Mouse (Mus musculus) ES-Bruce4 (cell line): Measurements from ENCODE around the gene Ctsd. TPM values are rescaled to one million over a fixed set of nuclear protein-coding genes. Genes with fewer than 3 reads are reported as not detected.

Experiments
- H3K27ac ChIP-seq: 2 replicates; pipeline ENCODE4 v1.5.1; 2012; ENCODE audit warnings: low read length, inconsistent platforms; ENCODE audit not compliant: insufficient read depth
- H3K27me3 ChIP-seq: 2 replicates; pipeline ENCODE4 v1.6.1; 2012; ENCODE audit warnings: mild to moderate bottlenecking, low read length, inconsistent platforms; ENCODE audit not compliant: control insufficient read depth, poor library complexity, insufficient read depth, severe bottlenecking
- H3K36me3 ChIP-seq: 2 replicates; pipeline ENCODE4 v1.6.1; 2012; ENCODE audit warnings: inconsistent platforms, mild to moderate bottlenecking, low read length, moderate library complexity; ENCODE audit not compliant: control insufficient read depth, poor library complexity, insufficient read depth, severe bottlenecking
- H3K4me1 ChIP-seq: one replicate; pipeline ENCODE4 v1.8.1; 2011; ENCODE audit warnings: low read length; ENCODE audit not compliant: control insufficient read depth, insufficient read depth
- H3K4me3 ChIP-seq: 2 replicates; pipeline ENCODE4 v1.5.1; 2011; ENCODE audit warnings: low read depth, mild to moderate bottlenecking, low read length
- H3K9ac ChIP-seq: 2 replicates; pipeline ENCODE4 v1.6.1; 2012; ENCODE audit warnings: low read depth, mild to moderate bottlenecking, inconsistent platforms; ENCODE audit not compliant: poor library complexity, severe bottlenecking
- H3K9me3 ChIP-seq: replicated peaks from 2 replicates; pipeline ENCODE4 v1.6.1; 2012; ENCODE audit warnings: mild to moderate bottlenecking, low read length, inconsistent platforms; ENCODE audit not compliant: control insufficient read depth, poor library complexity, insufficient read depth, severe bottlenecking
- CTCF ChIP-seq: IDR thresholded peaks from one replicate; pipeline ENCODE4 v1.8.1; 2011; ENCODE audit warnings: low read depth, low read length
- EP300 ChIP-seq: IDR thresholded peaks from 2 replicates; pipeline ENCODE4 v1.6.1; 2011; ENCODE audit warnings: low read depth, low read length; ENCODE audit not compliant: insufficient read depth
- POLR2A ChIP-seq: IDR thresholded peaks from one replicate; pipeline ENCODE4 v1.8.1; 2011; ENCODE audit warnings: low read length; ENCODE audit not compliant: insufficient read depth
- polyA plus RNA-seq: library from polyadenylated mRNA; stranded (reverse); fragments of >200 nt; gene quantifications from 2 replicates; pipeline ENCODE4 v1.2.4, GENCODE M21; 2011; ENCODE audit warnings: low read depth; ENCODE audit not compliant: missing spikeins, insufficient read depth, insufficient read length

The Ctsd gene
- polyA plus RNA-seq, 1 experiment, result 248 TPM

DNA sequence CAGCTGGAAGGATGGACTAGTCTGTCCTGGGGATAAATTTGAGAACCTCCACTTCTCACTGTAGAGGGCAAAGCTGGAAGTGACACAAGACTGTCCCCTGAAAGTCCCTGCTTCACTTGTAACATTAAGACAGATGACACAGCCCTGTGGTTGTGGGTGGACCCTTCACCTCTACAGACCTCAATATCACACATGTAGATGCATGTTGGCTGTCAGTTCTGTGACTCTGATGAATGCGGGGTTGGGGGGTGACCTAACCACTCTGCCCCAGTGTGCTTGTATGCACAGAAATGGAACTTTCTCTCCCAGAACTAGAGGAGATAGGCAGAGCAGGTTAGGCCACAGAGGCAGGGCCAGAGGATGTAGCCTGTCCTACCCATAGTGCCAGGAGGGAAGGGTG, 8.8 kb upstream of the Ctsd start:
- Histone ChIP-seq H3K27me3 (no peaks in the 10 kb centered on the region), H3K4me1 (peaks cover 8% of the 10 kb centered on the region), H3K9me3 (no peaks in the 10 kb centered on the region), H3K9ac (no peak overlapping the region), H3K36me3 (no peaks in the 10 kb centered on the region), H3K4me3 (no peak overlapping the region), H3K27ac (no peak overlapping the region)
- TF ChIP-seq POLR2A, result no peak
- no peak for TF ChIP-seq CTCF
- TF ChIP-seq EP300, result no peak

DNA sequence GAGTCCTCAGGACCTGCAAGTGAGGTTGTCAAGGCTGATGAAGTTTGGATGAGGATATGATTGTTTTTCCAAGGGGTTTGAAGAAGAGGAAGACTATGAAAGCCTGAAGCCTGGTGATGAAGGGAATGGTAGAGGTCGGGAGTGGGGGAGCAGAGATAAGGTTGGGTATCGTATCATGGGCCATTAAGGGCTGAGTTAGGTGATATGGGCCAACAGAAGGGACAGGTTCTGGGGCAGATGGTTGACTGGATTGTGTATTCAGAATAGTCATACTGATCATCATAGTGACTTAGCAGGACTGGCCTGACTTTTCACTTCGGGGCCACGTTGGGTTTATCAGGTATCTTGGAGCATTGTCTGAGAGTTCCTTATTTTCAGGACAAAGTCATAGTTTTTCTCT, 7.6 kb upstream of the Ctsd start:
- H3K27ac ChIP-seq, result no peak overlapping the region
- no peaks in the 10 kb centered on the region for H3K9me3 ChIP-seq
- H3K4me1 ChIP-seq, result peaks cover 8% of the 10 kb centered on the region
- TF ChIP-seq EP300 (no peak), POLR2A (no peak), CTCF (no peak)
- no peak overlapping the region for H3K4me3 ChIP-seq
- H3K27me3 ChIP-seq, result no peaks in the 10 kb centered on the region
- no peaks in the 10 kb centered on the region for H3K36me3 ChIP-seq
- no peak overlapping the region for H3K9ac ChIP-seq

DNA sequence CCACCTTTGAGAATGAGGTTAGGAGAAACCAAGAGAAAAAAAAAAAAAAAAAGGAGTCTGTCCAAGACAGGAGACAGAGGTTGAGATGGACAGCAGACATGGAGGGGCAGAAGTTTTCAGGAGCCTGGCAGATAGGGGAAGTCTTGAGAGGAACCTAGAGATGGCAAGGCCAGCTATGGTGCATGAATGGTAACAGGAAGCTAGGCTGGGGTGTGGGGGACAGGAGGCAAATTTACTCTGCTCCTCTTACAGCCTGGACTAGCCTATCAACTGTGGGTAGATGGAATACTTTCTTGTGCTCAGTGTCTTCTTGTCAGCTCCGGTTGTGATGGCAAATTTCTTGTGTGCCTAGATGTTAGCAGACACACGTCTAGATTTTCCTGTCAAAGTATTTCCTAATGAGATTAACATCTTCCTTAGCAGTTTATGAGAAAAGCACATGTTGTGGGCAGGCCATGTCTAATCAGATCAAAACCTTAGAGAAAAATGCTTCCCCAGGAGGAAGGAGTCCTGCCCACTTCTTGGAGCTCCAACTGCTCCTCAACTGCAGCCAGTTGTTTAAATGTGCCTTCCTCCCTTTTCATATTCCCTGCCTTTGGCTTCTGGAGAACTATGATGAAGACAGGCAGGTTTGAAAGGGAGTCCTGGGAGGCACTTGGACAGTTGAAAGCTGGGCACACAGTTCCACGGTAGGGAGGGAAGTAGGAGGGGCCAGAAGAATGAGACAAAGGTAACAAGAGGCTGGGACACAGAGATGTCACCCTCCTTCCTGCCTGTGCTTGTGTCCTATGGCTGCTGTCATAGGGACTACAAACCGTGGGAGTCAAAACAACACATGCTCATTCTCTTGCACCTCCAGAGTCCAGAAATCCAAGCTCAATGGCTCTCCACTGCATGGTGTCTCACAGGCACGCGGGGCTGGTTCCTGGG, 6.7 kb upstream of the Ctsd start:
- H3K9me3 ChIP-seq, result no peaks in the 10 kb centered on the region
- no peak overlapping the region for H3K4me3 ChIP-seq
- H3K9ac ChIP-seq, result no peak overlapping the region
- no peaks in the 10 kb centered on the region for H3K36me3 ChIP-seq
- H3K27ac ChIP-seq, result no peak overlapping the region
- TF ChIP-seq EP300, result no peak
- TF ChIP-seq CTCF, result no peak
- no peak for TF ChIP-seq POLR2A
- H3K4me1 ChIP-seq, result peaks cover 8% of the 10 kb centered on the region
- no peaks in the 10 kb centered on the region for H3K27me3 ChIP-seq

DNA sequence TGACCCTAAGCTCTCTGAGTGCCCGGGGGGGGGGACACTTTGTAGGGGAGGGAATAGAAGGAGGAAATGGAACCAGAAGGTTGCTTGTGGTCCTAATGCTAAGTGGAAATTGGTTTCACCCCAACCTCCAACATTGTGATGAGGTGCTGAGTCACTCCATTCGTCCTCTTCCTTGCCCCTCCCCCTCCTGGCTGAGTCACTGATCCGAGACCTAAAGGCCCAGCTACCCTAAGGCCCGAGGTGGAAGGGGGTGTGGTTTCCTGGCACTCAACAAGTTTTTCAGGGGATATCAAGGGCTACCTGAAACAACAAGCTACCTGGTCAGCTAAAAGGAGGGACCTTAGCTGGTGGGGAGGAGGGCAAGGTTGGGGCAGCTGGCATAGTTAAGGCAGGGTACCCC, 5.4 kb upstream of the Ctsd start:
- peaks cover 8% of the 10 kb centered on the region for H3K4me1 ChIP-seq
- H3K9me3 ChIP-seq, result no peaks in the 10 kb centered on the region
- no peak overlapping the region for H3K4me3 ChIP-seq
- no peaks in the 10 kb centered on the region for H3K27me3 ChIP-seq
- no peak overlapping the region; the same call in 1 of the 2 replicates for H3K27ac ChIP-seq
- no peak for TF ChIP-seq CTCF
- TF ChIP-seq EP300, result peak; percentile 88
- no peak overlapping the region for H3K9ac ChIP-seq
- no peaks in the 10 kb centered on the region for H3K36me3 ChIP-seq

DNA sequence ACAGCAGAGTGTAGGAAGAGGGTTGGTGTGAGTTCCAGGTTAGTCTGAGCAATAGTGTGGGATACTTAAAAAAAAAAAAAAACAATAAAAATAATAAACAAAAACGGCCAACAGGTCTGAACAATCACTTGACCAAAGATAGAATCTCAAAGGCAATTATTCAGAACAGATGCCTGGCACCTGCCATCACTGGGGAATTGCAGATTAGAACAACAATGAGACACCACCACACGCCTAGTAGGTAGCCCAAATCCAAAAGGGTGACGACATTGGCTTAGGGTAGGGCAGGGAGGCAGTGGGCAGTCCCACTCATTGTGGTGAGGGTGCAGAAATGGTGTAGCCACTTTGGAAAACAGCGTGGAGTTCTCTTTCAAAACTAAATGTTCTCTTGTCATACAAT, 3.8 kb upstream of the Ctsd start:
- no peak overlapping the region for H3K27ac ChIP-seq
- no peaks in the 10 kb centered on the region for H3K9me3 ChIP-seq
- H3K36me3 ChIP-seq, result no peaks in the 10 kb centered on the region
- no peaks in the 10 kb centered on the region for H3K27me3 ChIP-seq
- no peak for TF ChIP-seq EP300
- no peak for TF ChIP-seq CTCF
- no peak for TF ChIP-seq POLR2A
- no peak overlapping the region for H3K4me3 ChIP-seq
- no peak overlapping the region for H3K9ac ChIP-seq
- H3K4me1 ChIP-seq, result peaks cover 8% of the 10 kb centered on the region

DNA sequence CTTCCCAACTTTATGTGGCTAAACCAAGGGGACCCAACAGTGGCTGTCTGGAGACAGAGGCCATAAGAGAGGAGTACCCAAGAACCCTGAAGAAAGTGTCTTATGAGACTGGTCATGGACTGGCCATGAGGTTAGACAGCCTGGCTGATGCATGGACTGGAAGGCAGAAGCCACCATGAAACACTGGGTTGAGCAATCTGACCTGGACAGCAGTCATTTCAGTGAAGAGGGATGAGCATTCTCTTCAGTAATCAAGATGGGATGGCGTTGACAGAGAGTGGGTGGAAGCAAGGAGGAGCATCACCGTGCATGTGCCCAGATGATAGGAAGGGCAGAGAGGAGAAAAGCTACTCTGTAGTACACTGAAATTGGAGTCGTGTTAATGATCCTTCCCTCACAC, 3.3 kb upstream of the Ctsd start:
- Histone ChIP-seq H3K36me3 (no peaks in the 10 kb centered on the region), H3K27me3 (no peaks in the 10 kb centered on the region), H3K4me1 (peaks cover 8% of the 10 kb centered on the region), H3K9ac (no peak overlapping the region), H3K27ac (no peak overlapping the region), H3K4me3 (no peak overlapping the region), H3K9me3 (no peaks in the 10 kb centered on the region)
- no peak for TF ChIP-seq CTCF
- TF ChIP-seq EP300, result no peak
- TF ChIP-seq POLR2A, result no peak
